Mouse (Mus musculus) heart, embryonic 13.5 days (tissue): ENCODE measurements around the gene Trpc7. TPM values are rescaled to one million over a fixed set of nuclear protein-coding genes. Genes with fewer than 3 reads are reported as not detected.

Experiments used
- ATAC-seq: fragments of 200-750 bp; cut with Nextera tagmentation; 2 replicates; pipeline ENCODE4 v1.8.0; 2017; ENCODE audit warnings: moderate TSS enrichment; ENCODE audit not compliant: insufficient number of reproducible peaks, low FRiP score, low TSS enrichment; ENCODE audit errors: extremely low read depth
- H3K27ac ChIP-seq: fragments of 300-500 bp; sonication (generic); replicated peaks from 2 replicates; pipeline ENCODE4 v1.5.1; 2015; ENCODE audit warnings: moderate library complexity, mild to moderate bottlenecking, inconsistent platforms
- H3K27me3 ChIP-seq: fragments of 300-500 bp; sonication (generic); replicated peaks from 2 replicates; pipeline ENCODE4 v1.6.1; 2015; ENCODE audit warnings: mild to moderate bottlenecking, inconsistent platforms
- H3K36me3 ChIP-seq: fragments of 300-500 bp; sonication (generic); 2 replicates; pipeline ENCODE4 v1.6.1; 2015; ENCODE audit warnings: mild to moderate bottlenecking, inconsistent platforms
- H3K4me1 ChIP-seq: fragments of 300-500 bp; sonication (generic); 2 replicates; pipeline ENCODE4 v1.6.1; 2015; ENCODE audit warnings: inconsistent platforms
- H3K4me2 ChIP-seq: fragments of 300-500 bp; sonication (generic); 2 replicates; pipeline ENCODE4 v1.6.1; 2015; ENCODE audit warnings: inconsistent platforms, mild to moderate bottlenecking, moderate library complexity
- H3K4me3 ChIP-seq: fragments of 300-500 bp; sonication (generic); 2 replicates; pipeline ENCODE4 v1.5.1; 2015; ENCODE audit warnings: moderate library complexity, mild to moderate bottlenecking, inconsistent platforms
- H3K9ac ChIP-seq: fragments of 300-500 bp; sonication (generic); 2 replicates; pipeline ENCODE4 v1.6.1; 2015; ENCODE audit warnings: inconsistent platforms, mild to moderate bottlenecking, moderate library complexity
- H3K9me3 ChIP-seq: fragments of 300-500 bp; sonication (generic); 2 replicates; pipeline ENCODE4 v1.6.1; 2016; ENCODE audit warnings: inconsistent platforms
- WGBS: fragments of 180-500 bp; shearing (Covaris S2); methylation state at CpG from one replicate; pipeline ENCODE4 v1.1.7; 2015; ENCODE audit warnings: mixed read lengths; 5-methylcytosine and 5-hydroxymethylcytosine counted together
- polyA plus RNA-seq: library from polyadenylated mRNA; unstranded; fragments of >200 nt; fragmentation: Nextera tagmentation; extraction: Ambion mirVana; gene quantifications from 2 replicates; pipeline ENCODE4 v1.2.1, GENCODE M21; 2015

Trpc7 gene
- polyA plus RNA-seq, 1 experiment from 2014 or later = 0.05 TPM

- H3K4me3 ChIP-seq = no peak overlapping the region
- H3K36me3 ChIP-seq = no peaks in the 10 kb centered on the region
- no peaks in the 10 kb centered on the region for H3K4me1 ChIP-seq
- no peak overlapping the region for H3K27ac ChIP-seq
- 82% methylated on average over 6 of the region's 6 CpGs for WGBS
- no peak for ATAC-seq
- no peaks in the 10 kb centered on the region for H3K27me3 ChIP-seq
- no peak overlapping the region for H3K4me2 ChIP-seq
- no peaks in the 10 kb centered on the region for H3K9me3 ChIP-seq
- H3K9ac ChIP-seq = no peak overlapping the region
These were observed 31.2 kb downstream of the Trpc7 start for GRCm38 (mm10) chr13:56864567-56864966.

GRCm38 (mm10) chr13:56862011-56862410, 33.8 kb downstream of the Trpc7 start:
- Histone ChIP-seq H3K4me1 (no peaks in the 10 kb centered on the region), H3K4me3 (no peak overlapping the region), H3K27ac (no peak overlapping the region), H3K9ac (no peak overlapping the region), H3K36me3 (no peaks in the 10 kb centered on the region), H3K4me2 (no peak overlapping the region), H3K9me3 (no peaks in the 10 kb centered on the region), H3K27me3 (no peaks in the 10 kb centered on the region)
- no peak for ATAC-seq
- WGBS = 45% methylated on average over 6 of the region's 6 CpGs

GRCm38 (mm10) chr13:56854506-56854905, 41.3 kb downstream of the Trpc7 start:
- no peak for ATAC-seq
- H3K4me2 ChIP-seq = no peak overlapping the region
- no peaks in the 10 kb centered on the region for H3K9me3 ChIP-seq
- 58% methylated on average over 8 of the region's 8 CpGs for WGBS
- H3K36me3 ChIP-seq = no peaks in the 10 kb centered on the region
- no peak overlapping the region for H3K4me3 ChIP-seq
- H3K4me1 ChIP-seq = no peaks in the 10 kb centered on the region
- no peak overlapping the region for H3K9ac ChIP-seq
- no peak overlapping the region for H3K27ac ChIP-seq
- no peaks in the 10 kb centered on the region for H3K27me3 ChIP-seq

- 69% methylated on average over 5 of the region's 5 CpGs for WGBS
- H3K27ac ChIP-seq = no peak overlapping the region
- no peaks in the 10 kb centered on the region for H3K36me3 ChIP-seq
- H3K27me3 ChIP-seq = no peaks in the 10 kb centered on the region
- H3K4me3 ChIP-seq = no peak overlapping the region
- no peaks in the 10 kb centered on the region for H3K4me1 ChIP-seq
- no peak overlapping the region for H3K4me2 ChIP-seq
- H3K9me3 ChIP-seq = no peaks in the 10 kb centered on the region
- no peak for ATAC-seq
- no peak overlapping the region for H3K9ac ChIP-seq
These were observed 42.4 kb downstream of the Trpc7 start for GRCm38 (mm10) chr13:56853436-56853835.

- no peak overlapping the region for H3K27ac ChIP-seq
- no peaks in the 10 kb centered on the region for H3K27me3 ChIP-seq
- H3K36me3 ChIP-seq = no peaks in the 10 kb centered on the region
- no peaks in the 10 kb centered on the region for H3K9me3 ChIP-seq
- no peaks in the 10 kb centered on the region for H3K4me1 ChIP-seq
- H3K4me3 ChIP-seq = no peak overlapping the region
- 71% methylated on average over 3 of the region's 3 CpGs for WGBS
- no peak for ATAC-seq
- no peak overlapping the region for H3K4me2 ChIP-seq
- no peak overlapping the region for H3K9ac ChIP-seq
These were observed 49.9 kb downstream of the Trpc7 start for GRCm38 (mm10) chr13:56845866-56846265.

- Histone ChIP-seq H3K4me2 (no peak overlapping the region), H3K4me3 (no peak overlapping the region), H3K4me1 (no peaks in the 10 kb centered on the region), H3K9me3 (0 out of 2 replicates have a peak, but pooled peaks cover 2% of the 10 kb centered on the region), H3K27ac (no peak overlapping the region), H3K9ac (no peak overlapping the region), H3K36me3 (no peaks in the 10 kb centered on the region), H3K27me3 (0 out of 2 replicates have a peak, but pooled peaks cover 3% of the 10 kb centered on the region)
- no peak for ATAC-seq
- WGBS = 81% methylated on average over 12 of the region's 12 CpGs
These were observed 80.3 kb downstream of the Trpc7 start for GRCm38 (mm10) chr13:56815471-56815870.

- 6% methylated on average over 27 of the region's 27 CpGs for WGBS
- Histone ChIP-seq H3K9me3 (no peaks in the 10 kb centered on the region), H3K4me2 (peak overlapping the region; percentile 68), H3K36me3 (no peaks in the 10 kb centered on the region), H3K4me1 (no peaks in the 10 kb centered on the region), H3K9ac (peak overlapping the region; percentile 64), H3K4me3 (peak overlapping the region; percentile 37), H3K27ac (no peak overlapping the region), H3K27me3 (0 out of 2 replicates have a peak, but pooled peaks cover 11% of the 10 kb centered on the region)
- ATAC-seq = no peak
These were observed 88.9 kb downstream of the Trpc7 start for GRCm38 (mm10) chr13:56806776-56807490.

- Histone ChIP-seq H3K4me2 (no peak overlapping the region), H3K9ac (no peak overlapping the region), H3K4me1 (no peaks in the 10 kb centered on the region), H3K27me3 (0 out of 2 replicates have a peak, but pooled peaks cover 8% of the 10 kb centered on the region), H3K9me3 (no peaks in the 10 kb centered on the region), H3K36me3 (no peaks in the 10 kb centered on the region), H3K4me3 (no peak overlapping the region), H3K27ac (no peak overlapping the region)
- 72% methylated on average over 3 of the region's 3 CpGs for WGBS
- ATAC-seq = no peak
These were observed 90.7 kb downstream of the Trpc7 start for GRCm38 (mm10) chr13:56805131-56805530.

- Histone ChIP-seq H3K27me3 (peaks cover 3% of the 10 kb centered on the region; the same call in 1 of the 2 replicates), H3K4me1 (peaks cover 19% of the 10 kb centered on the region), H3K36me3 (no peaks in the 10 kb centered on the region), H3K27ac (no peak overlapping the region), H3K9ac (no peak overlapping the region), H3K4me2 (no peak overlapping the region), H3K4me3 (no peak overlapping the region), H3K9me3 (no peaks in the 10 kb centered on the region)
- ATAC-seq = no peak
- 77% methylated on average over 7 of the region's 7 CpGs for WGBS
These were observed 98.3 kb downstream of the Trpc7 start for GRCm38 (mm10) chr13:56797459-56797858.

GRCm38 (mm10) chr13:56795501-56795900, 100.3 kb downstream of the Trpc7 start:
- H3K9me3 ChIP-seq = no peaks in the 10 kb centered on the region
- WGBS = 80% methylated on average over 7 of the region's 7 CpGs
- peaks cover 3% of the 10 kb centered on the region; the same call in 1 of the 2 replicates for H3K27me3 ChIP-seq
- H3K4me2 ChIP-seq = no peak overlapping the region
- no peaks in the 10 kb centered on the region for H3K36me3 ChIP-seq
- H3K27ac ChIP-seq = no peak overlapping the region
- H3K9ac ChIP-seq = no peak overlapping the region
- ATAC-seq = no peak
- H3K4me3 ChIP-seq = no peak overlapping the region
- H3K4me1 ChIP-seq = peaks cover 23% of the 10 kb centered on the region

GRCm38 (mm10) chr13:56794441-56794840, 101.4 kb downstream of the Trpc7 start:
- no peak overlapping the region for H3K4me2 ChIP-seq
- no peaks in the 10 kb centered on the region for H3K9me3 ChIP-seq
- H3K4me3 ChIP-seq = no peak overlapping the region
- H3K27me3 ChIP-seq = peaks cover 3% of the 10 kb centered on the region; the same call in 1 of the 2 replicates
- no peak overlapping the region for H3K9ac ChIP-seq
- no peaks in the 10 kb centered on the region for H3K36me3 ChIP-seq
- no peak for ATAC-seq
- peaks cover 23% of the 10 kb centered on the region for H3K4me1 ChIP-seq
- peak overlapping the region; percentile 37 for H3K27ac ChIP-seq
- WGBS = 70% methylated on average over 7 of the region's 7 CpGs

- no peak overlapping the region for H3K27ac ChIP-seq
- H3K4me3 ChIP-seq = no peak overlapping the region
- peaks cover 3% of the 10 kb centered on the region; the same call in 1 of the 2 replicates for H3K27me3 ChIP-seq
- no peaks in the 10 kb centered on the region for H3K36me3 ChIP-seq
- no peak overlapping the region for H3K4me2 ChIP-seq
- H3K9ac ChIP-seq = no peak overlapping the region
- peaks cover 17% of the 10 kb centered on the region for H3K4me1 ChIP-seq
- WGBS = 86% methylated on average over 3 of the region's 3 CpGs
- H3K9me3 ChIP-seq = no peaks in the 10 kb centered on the region
- ATAC-seq = no peak
These were observed 102.9 kb downstream of the Trpc7 start for GRCm38 (mm10) chr13:56792844-56793243.
